Mouse (Mus musculus) erythroid progenitor cell, adult 5-6 weeks (primary cell): ENCODE measurements around the gene Cdh11. TPM values are rescaled to one million over a fixed set of nuclear protein-coding genes. Genes with fewer than 3 reads are reported as not detected.

Experiments used
- ATAC-seq: replicated peaks from 2 replicates; pipeline ENCODE4 v1.8.0; 2016; ENCODE audit warnings: moderate number of reproducible peaks, mild to moderate bottlenecking, moderate TSS enrichment, inconsistent platforms; ENCODE audit not compliant: poor library complexity, low FRiP score, severe bottlenecking
- total RNA-seq, 2 experiments: library from RNA; stranded (forward) in 1 of 2; stranded (reverse) in 1 of 2; fragments of 150-400 nt in 1 of 2; fragments of 186-747, 209-891 nt in 1 of 2; gene quantifications; 2 replicates each; pipeline versions ENCODE4 v1.2.3 to v1.2.4; 2015 to 2017; ENCODE audit warnings: low replicate concordance in 2 of 2

Cdh11 gene
- total RNA-seq (2015; ENCODE audit: low replicate concordance) (1.3 and 5.4 TPM in 2 replicates), total RNA-seq (2017; ENCODE audit: low replicate concordance) (0.83 and 1.2 TPM in 2 replicates)

GRCm38 (mm10) chr8:102785592-102786416, at the start of gene Cdh11:
TSS of gene Cdh11 (minus strand) at chr8:102785642.
- ATAC-seq: no peak

- ATAC-seq: no peak
These were observed 28.5 kb upstream of the Cdh11 start for GRCm38 (mm10) chr8:102813959-102814358.

- ATAC-seq: no peak
These were observed 4.9 kb upstream of the Cdh11 start for GRCm38 (mm10) chr8:102790303-102790702.

- ATAC-seq: no peak
These were observed 1.3 kb upstream of the Cdh11 start for GRCm38 (mm10) chr8:102786467-102787360.

GRCm38 (mm10) chr8:102784835-102785455, 497 bp downstream of the Cdh11 start:
- ATAC-seq: no peak

GRCm38 (mm10) chr8:102783821-102784591, 1.4 kb downstream of the Cdh11 start:
- no peak for ATAC-seq

GRCm38 (mm10) chr8:102782707-102783489, 2.5 kb downstream of the Cdh11 start:
- no peak for ATAC-seq

GRCm38 (mm10) chr8:102780899-102781298, 4.5 kb downstream of the Cdh11 start:
- no peak for ATAC-seq

- ATAC-seq: no peak
These were observed 10.8 kb downstream of the Cdh11 start for GRCm38 (mm10) chr8:102774594-102774993.

GRCm38 (mm10) chr8:102771456-102771855, 14.0 kb downstream of the Cdh11 start:
- ATAC-seq: no peak

GRCm38 (mm10) chr8:102753839-102754238, 31.6 kb downstream of the Cdh11 start:
- ATAC-seq: no peak

- ATAC-seq: no peak
These were observed 42.5 kb downstream of the Cdh11 start for GRCm38 (mm10) chr8:102742940-102743339.

GRCm38 (mm10) chr8:102742008-102742591, 43.3 kb downstream of the Cdh11 start:
- no peak for ATAC-seq

- ATAC-seq: no peak
These were observed 44.5 kb downstream of the Cdh11 start for GRCm38 (mm10) chr8:102740963-102741362.

- ATAC-seq: no peak
These were observed 46.4 kb downstream of the Cdh11 start for GRCm38 (mm10) chr8:102738961-102739487.

- ATAC-seq: no peak
These were observed 47.0 kb downstream of the Cdh11 start for GRCm38 (mm10) chr8:102738395-102738794.

GRCm38 (mm10) chr8:102734419-102734818, 51.0 kb downstream of the Cdh11 start:
- no peak for ATAC-seq
